Mouse (Mus musculus) left cerebral cortex, adult 2 months (tissue): ENCODE data around the gene Tcf7. TPM values are rescaled to one million over a fixed set of nuclear protein-coding genes. Genes with fewer than 3 reads are reported as not detected.
"Not testable (repeated sequence)": the region's sequence is repeated elsewhere in the genome, so short reads cannot be mapped to it uniquely, and the experiment has no call there.

Experiments used
- DNase-seq, 2 experiments: peaks; one replicate each; pipeline ENCODE4 v3.0.0; 2021 to 2022; ENCODE audit warnings: low spot score in 2 of 2, mixed read lengths in 1 of 2; ENCODE audit errors: extremely low spot score in 1 of 2
- H3K27ac ChIP-seq: fragments of 200-600 bp; 2 replicates; pipeline ENCODE4 v1.8.1; 2022
- H3K4me3 ChIP-seq: fragments of 200-600 bp; 2 replicates; pipeline ENCODE4 v1.8.1; 2022
- CTCF ChIP-seq: fragments of 200-600 bp; IDR thresholded peaks from 2 replicates; pipeline ENCODE4 v1.8.1; 2022; ENCODE audit warnings: antibody characterized with exemption, mild to moderate bottlenecking, moderate library complexity
- intact Hi-C: fragments of 180-260 bp; cut with DNase I; formaldehyde crosslinking; loops from one replicate; pipeline ENCODE4 v1.15.1; 2025
- total RNA-seq, 2 experiments: library from RNA; stranded (reverse); gene quantifications; 2 replicates each; pipeline ENCODE4 v1.2.3; 2021

Gene Tcf7
- total RNA-seq, 2 experiments from 2014 or later, result 3.8 to 5.0 TPM

DNA sequence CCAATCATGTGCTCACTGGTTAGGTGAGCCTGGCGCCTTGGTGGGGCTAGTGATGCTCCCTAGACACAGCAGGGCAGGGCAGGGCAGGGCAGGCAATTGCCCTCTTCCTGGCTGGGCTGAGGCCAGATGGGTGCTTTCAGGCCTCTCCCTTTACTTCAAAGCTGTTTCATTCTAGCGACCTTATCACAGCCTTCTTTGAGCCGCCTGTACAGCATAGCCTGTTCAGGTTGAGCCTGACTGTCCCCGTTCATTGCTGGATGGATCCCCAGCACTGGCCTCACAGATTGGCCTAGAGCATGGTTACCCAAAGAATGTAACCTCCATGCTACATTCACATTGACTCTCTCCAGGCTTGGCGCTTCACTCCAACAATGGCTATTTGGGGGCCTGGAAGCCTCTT lies 52.1 kb downstream of the Tcf7 start:
- Histone ChIP-seq H3K27ac (no peak overlapping the region), H3K4me3 (no peak overlapping the region)
- TF ChIP-seq CTCF, result no peak
- no peak for DNase-seq
- intact Hi-C loops, result loop anchor here (5.0 kb wide), 1 partner anchor 543 kb away; the partner anchor contains the start of gene 0610009B22Rik

DNA sequence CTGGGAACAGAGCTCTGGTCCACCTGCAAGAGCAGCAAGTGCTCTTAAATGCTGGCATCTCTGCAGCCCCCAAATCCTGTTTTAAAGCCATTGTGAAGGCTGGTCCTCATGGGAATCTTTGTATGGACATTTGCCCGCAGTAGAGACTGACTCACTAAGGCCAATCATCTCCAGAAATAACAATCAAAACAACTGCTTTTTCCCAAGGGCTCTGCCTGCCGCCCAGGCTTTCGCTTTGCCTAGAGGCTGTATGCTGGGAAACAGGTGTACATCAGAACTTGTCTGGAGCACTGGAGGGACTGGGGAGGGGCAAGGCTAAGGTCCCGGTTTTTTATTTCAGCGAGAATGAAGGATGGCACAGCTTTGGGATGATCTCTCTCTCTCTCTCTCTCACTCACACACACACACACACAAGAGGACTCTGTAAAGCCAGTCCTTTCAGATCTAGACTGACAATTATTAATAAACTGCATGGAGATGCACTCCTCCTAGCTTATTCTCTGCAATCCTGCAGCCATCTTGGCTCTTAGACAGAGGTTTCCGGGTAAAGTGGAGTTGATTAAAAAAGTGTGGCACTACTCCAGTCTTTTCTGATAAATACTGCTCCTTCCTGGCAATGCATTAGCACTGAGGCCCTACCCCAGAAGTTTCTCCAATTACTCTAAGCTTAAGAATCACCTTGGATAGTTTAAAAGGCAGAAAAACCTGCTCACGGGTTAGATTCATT lies 53.9 kb downstream of the Tcf7 start:
- TF ChIP-seq CTCF, result no peak
- intact Hi-C loops, result no loop called here
- H3K4me3 ChIP-seq, result no peak overlapping the region

DNA sequence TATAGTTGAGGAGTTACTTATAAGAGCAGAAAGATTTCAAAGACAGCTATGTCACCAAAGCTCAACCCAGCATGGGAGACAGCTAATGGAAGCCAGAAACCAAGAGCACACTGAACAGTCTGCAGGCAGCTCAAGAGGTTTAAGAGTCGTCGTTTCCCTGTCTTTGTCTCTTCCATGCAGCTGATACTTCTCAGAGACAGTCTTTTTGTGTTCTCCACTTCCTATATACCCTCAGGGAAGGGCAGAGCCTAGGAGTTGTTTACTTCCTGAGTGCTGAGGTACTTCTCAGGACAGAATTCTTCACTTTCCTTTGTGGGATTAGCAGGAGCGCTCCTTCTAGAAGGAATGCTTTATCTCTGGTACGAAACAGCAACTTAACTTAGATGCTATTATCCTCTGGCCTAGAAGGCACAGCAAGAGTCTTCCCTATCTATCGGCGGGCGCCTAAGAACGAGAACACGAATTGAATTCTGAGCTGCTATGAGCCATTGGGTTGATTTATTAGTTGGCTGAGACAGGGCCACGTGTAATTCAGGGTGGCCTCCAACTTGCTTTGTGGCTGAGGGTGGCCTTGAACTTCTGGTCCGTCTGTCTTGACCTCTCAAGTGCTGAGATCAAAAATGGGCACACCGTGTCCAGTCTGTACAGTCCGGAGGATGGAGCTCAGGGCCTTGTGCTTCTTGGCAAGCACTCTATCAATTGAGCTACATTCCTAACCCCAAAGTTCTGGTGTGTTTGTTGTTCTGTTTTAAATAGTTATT lies 55.2 kb downstream of the Tcf7 start:
- H3K4me3 ChIP-seq, result no peak overlapping the region
- no peak overlapping the region for H3K27ac ChIP-seq
- no peak for TF ChIP-seq CTCF
- intact Hi-C loops, result no loop called here
- no peak for DNase-seq

More for the DNA sequence above, 53.9 kb downstream of the Tcf7 start:
- H3K27ac ChIP-seq, result no peak overlapping the region
- DNase-seq, result no peak

GRCm38 (mm10) chr11:52227053-52227452 lies 55.8 kb downstream of the Tcf7 start:
- DNase-seq, result no peak
- Histone ChIP-seq H3K4me3 (no peak overlapping the region), H3K27ac (no peak overlapping the region)
- intact Hi-C loops, result no loop called here
- TF ChIP-seq CTCF, result no peak

GRCm38 (mm10) chr11:52225986-52226599 lies 56.7 kb downstream of the Tcf7 start:
- H3K27ac ChIP-seq, result no peak overlapping the region
- intact Hi-C loops, result no loop called here
- no peak overlapping the region for H3K4me3 ChIP-seq
- no peak for DNase-seq
- no peak for TF ChIP-seq CTCF

DNA sequence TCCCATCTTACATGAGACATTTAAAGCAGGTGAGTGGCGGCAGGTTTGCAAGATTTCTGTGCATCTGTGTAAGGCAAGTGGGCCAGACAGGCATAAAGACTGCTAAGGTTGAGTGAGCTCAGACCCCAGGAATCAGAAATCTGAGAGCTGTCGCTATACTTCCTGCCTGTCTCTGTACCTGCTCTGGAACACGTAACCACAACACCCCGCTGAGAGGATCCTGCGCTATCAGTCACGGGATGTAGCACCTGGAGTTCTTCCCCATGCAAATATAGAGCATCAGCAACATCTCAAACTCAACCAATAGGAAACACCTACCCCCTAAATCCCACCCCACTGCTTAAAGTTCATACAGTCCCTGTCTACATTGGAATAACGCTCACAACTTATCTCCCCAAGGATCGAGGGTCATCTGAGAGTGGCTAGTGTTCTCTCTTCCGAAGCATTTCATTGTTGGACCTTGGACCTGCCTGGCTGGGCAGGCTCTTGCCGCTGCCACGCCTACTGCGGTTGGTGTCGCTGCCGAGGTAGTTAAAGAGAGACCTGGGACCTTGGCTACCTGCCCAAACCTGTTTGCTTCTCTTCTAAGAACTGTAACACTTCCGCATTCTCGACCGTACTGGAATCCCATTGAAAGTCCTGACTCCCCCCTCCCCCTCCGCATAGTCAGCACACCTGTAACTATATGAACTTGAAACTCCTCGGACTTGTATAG lies 58.7 kb downstream of the Tcf7 start:
- Histone ChIP-seq H3K4me3 (no peak overlapping the region), H3K27ac (no peak overlapping the region)
- TF ChIP-seq CTCF, result no peak
- intact Hi-C loops, result loop anchor here (2.0 to 5.0 kb wide), 2 partner anchors 119 to 407 kb away; no protein-coding TSS in a partner anchor
- no peak for DNase-seq

GRCm38 (mm10) chr11:52222891-52223290 lies 59.9 kb downstream of the Tcf7 start:
- Histone ChIP-seq H3K4me3 (no peak overlapping the region), H3K27ac (no peak overlapping the region)
- TF ChIP-seq CTCF, result peak; percentile 58
- no peak for DNase-seq
- intact Hi-C loops, result loop anchor here (2.0 to 5.0 kb wide), 2 partner anchors 120 to 406 kb away; no protein-coding TSS in a partner anchor

- H3K4me3 ChIP-seq, DNase-seq, H3K27ac ChIP-seq: not testable (repeated sequence)
- intact Hi-C loops, result loop anchor here (2.0 to 5.0 kb wide), 4 partner anchors 79 to 405 kb away; no protein-coding TSS in a partner anchor
Observed at GRCm38 (mm10) chr11:52221921-52222320, 60.9 kb downstream of the Tcf7 start.

DNA sequence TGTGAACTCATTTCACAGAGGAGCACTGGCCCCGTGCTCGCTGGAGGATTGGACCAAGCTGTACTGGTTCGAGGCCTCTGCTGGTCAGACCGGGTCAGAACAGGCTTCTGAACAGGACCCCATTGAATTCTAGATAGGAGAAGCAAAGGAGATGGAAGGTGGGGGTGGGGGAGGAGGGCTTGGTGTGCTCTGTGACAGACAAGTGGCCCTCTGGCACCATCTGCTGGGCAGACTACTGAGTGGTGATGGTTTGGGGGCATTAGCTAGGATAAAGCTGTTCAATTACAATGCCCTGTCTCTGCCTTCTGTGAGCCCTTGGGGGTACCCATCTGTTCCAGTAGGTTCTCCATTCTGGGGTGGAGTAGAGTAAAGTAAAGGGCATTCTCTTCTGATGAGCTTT lies 62.5 kb downstream of the Tcf7 start:
- Histone ChIP-seq H3K27ac (no peak overlapping the region), H3K4me3 (no peak overlapping the region)
- peak; percentile 60 to 69 for DNase-seq
- intact Hi-C loops, result loop anchor here (2.0 to 5.0 kb wide), 3 partner anchors 77 to 403 kb away; no protein-coding TSS in a partner anchor
- TF ChIP-seq CTCF, result peak; percentile 85

DNA sequence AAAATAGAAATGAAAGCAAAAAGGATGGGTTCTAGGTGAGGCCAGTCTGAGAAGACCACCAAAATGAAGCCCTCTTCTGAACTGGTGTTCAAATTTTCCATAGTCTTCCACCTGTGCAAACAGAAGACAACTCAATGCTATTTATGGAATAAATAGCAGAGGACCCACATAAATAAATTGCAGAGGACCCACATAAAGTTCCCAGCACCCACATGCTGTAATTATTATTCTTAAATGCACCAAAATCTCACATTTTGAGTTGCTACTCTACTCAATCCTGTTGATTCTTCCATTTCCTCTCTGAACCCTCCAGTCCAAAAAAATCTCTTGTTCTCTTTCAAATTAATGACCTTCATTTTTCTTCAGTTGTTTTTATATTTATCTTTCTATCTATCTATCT lies 68.9 kb downstream of the Tcf7 start, which contains the start of gene Olfr1371:
Gene Olfr1371, minus strand, starts transcription at position 101 of the 400 bp plus-strand sequence.
- no peak for TF ChIP-seq CTCF

More for the DNA sequence above, 68.9 kb downstream of the Tcf7 start, which contains the start of gene Olfr1371:
- no peak within 1 kb of the TSS for H3K4me3 ChIP-seq
- no peak within 1 kb of the TSS for H3K27ac ChIP-seq
- DNase-seq, result no peak
- intact Hi-C loops, result no loop called here

Other genes starting within 250 kb of the Tcf7 start
- 100 to 1,000 TPM; 109 to 121 TPM for gene Ppp2ca, start 184.3 kb downstream of the Tcf7 start, total RNA-seq
- gene Olfr1373, start 137.5 kb downstream of the Tcf7 start, total RNA-seq, result not detected
- gene Olfr1371, start 69.0 kb downstream of the Tcf7 start, total RNA-seq, result not detected
- 100 to 1,000 TPM; 436 to 471 TPM for gene Skp1a, start 51.0 kb downstream of the Tcf7 start, total RNA-seq
- gene Vdac1, start 77.8 kb upstream of the Tcf7 start, total RNA-seq, result 100 to 1,000 TPM; 518 to 557 TPM
- gene 9530068E07Rik, start 113.4 kb upstream of the Tcf7 start, total RNA-seq, result 10 to 100 TPM; 59.2 to 64.2 TPM